Comparison of ENCODE assay signal across 14 mouse cellular contexts in genomic region chr5:107720511-107720910, GRCm38 (mm10). TPM values are rescaled to one million over a fixed set of nuclear protein-coding genes. Genes with fewer than 3 reads are reported as not detected.
DNase-seq lines count a peak whose midpoint lies in the region; ATAC-seq and TF ChIP-seq lines count a peak whose summit lies in the region.
"Had no signal": no experiment of that assay in that cellular context is flagged by ENCODE, and none has a peak within 500 bp of the region (broad histone marks: within the 10 kb centered on the region; RNA-seq: fewer than 3 reads in every experiment).

No protein-coding gene starts in this region.

- no peaks in the 10 kb centered on the region for H3K36me3 ChIP-seq in liver, embryonic 15.5 days (replicated peaks)
- no peaks in the 10 kb centered on the region; the same call in 1 of the 2 replicates for H3K36me3 ChIP-seq in liver, postnatal 0 days (replicated peaks; ENCODE audit: insufficient read depth, low read length)
- no peaks in the 10 kb centered on the region for H3K36me3 ChIP-seq in E14TG2a.4 (ENCODE audit: insufficient read depth, low read length)
- H3K36me3 ChIP-seq in limb, embryonic 14.5 days (ENCODE audit: control insufficient read depth, insufficient read depth, low read length) = no peaks in the 10 kb centered on the region
- H3K36me3 ChIP-seq in forebrain, embryonic 13.5 days (ENCODE audit: poor library complexity, severe bottlenecking) = no peaks in the 10 kb centered on the region
- H3K36me3 ChIP-seq: limb, embryonic 12.5 days; neural tube, embryonic 13.5 days had no signal

- WGBS in liver, embryonic 15.5 days (ENCODE audit: insufficient replicate concordance) = 49% methylated on average over 5 of the region's 5 CpGs
- 55% methylated on average over 5 of the region's 5 CpGs for WGBS in liver, postnatal 0 days (ENCODE audit: insufficient replicate concordance)
- 7% methylated on average over 5 of the region's 5 CpGs for WGBS in limb, embryonic 14.5 days
- 4% methylated on average over 5 of the region's 5 CpGs for WGBS in forebrain, embryonic 13.5 days

- no peak for ATAC-seq in liver, embryonic 15.5 days (ENCODE audit: insufficient read depth)
- no peak for ATAC-seq in liver, postnatal 0 days
- ATAC-seq in limb, embryonic 14.5 days (ENCODE audit: low FRiP score, low read depth) = no peak
- ATAC-seq in forebrain, embryonic 13.5 days = no peak

- no peak overlapping the region for H3K27ac ChIP-seq in liver, embryonic 15.5 days (replicated peaks)
- H3K27ac ChIP-seq in liver, postnatal 0 days (ENCODE audit: low read depth) = no peak overlapping the region
- H3K27ac ChIP-seq in limb, embryonic 14.5 days (replicated peaks; ENCODE audit: low read depth, low read length) = no peak overlapping the region
- no peak overlapping the region for H3K27ac ChIP-seq in forebrain, embryonic 13.5 days
- H3K27ac ChIP-seq: limb, embryonic 12.5 days; neural tube, embryonic 13.5 days had no signal

- no peaks in the 10 kb centered on the region for H3K9me3 ChIP-seq in liver, embryonic 15.5 days (replicated peaks)
- H3K9me3 ChIP-seq in liver, postnatal 0 days (ENCODE audit: low read length) = no peaks in the 10 kb centered on the region
- peaks cover 20% of the 10 kb centered on the region for H3K9me3 ChIP-seq in E14TG2a.4 (ENCODE audit: low read length)
- no peaks in the 10 kb centered on the region for H3K9me3 ChIP-seq in limb, embryonic 14.5 days (ENCODE audit: control insufficient read depth, low read length)
- no peaks in the 10 kb centered on the region for H3K9me3 ChIP-seq in forebrain, embryonic 13.5 days (replicated peaks)
- H3K9me3 ChIP-seq: limb, embryonic 12.5 days; neural tube, embryonic 13.5 days had no signal

- H3K9ac ChIP-seq in liver, embryonic 15.5 days = no peak overlapping the region
- H3K9ac ChIP-seq in liver, postnatal 0 days (replicated peaks) = no peak overlapping the region
- no peak overlapping the region for H3K9ac ChIP-seq in limb, embryonic 14.5 days (ENCODE audit: low read depth, low read length, severe bottlenecking)
- H3K9ac ChIP-seq in forebrain, embryonic 13.5 days = no peak overlapping the region
- H3K9ac ChIP-seq: limb, embryonic 12.5 days; neural tube, embryonic 13.5 days had no signal

- H3K4me3 ChIP-seq in liver, embryonic 15.5 days (replicated peaks) = peak overlapping the region; percentile 36; the same call in 1 of the 2 replicates
- H3K4me3 ChIP-seq in liver, postnatal 0 days (ENCODE audit: low read depth, low read length) = no peak overlapping the region
- peak overlapping the region; percentile 66 for H3K4me3 ChIP-seq in E14TG2a.4 (replicated peaks; ENCODE audit: low read length)
- 0 out of 2 replicates have a peak overlapping the region, but pooled peaks have one; percentile 41 for H3K4me3 ChIP-seq in limb, embryonic 14.5 days (replicated peaks; ENCODE audit: low read length)
- H3K4me3 ChIP-seq in forebrain, embryonic 13.5 days = no peak overlapping the region; the same call in 1 of the 2 replicates
- H3K4me3 ChIP-seq: erythroblast, embryonic 14.5 days had no signal

- TF ChIP-seq POLR2A in limb, embryonic 14.5 days (IDR thresholded peaks at IDR 0.05; ENCODE audit: borderline replicate concordance, extremely low read depth, insufficient read depth, insufficient read length) = no peak

- peaks cover 38% of the 10 kb centered on the region for H3K4me1 ChIP-seq in liver, embryonic 15.5 days (replicated peaks)
- H3K4me1 ChIP-seq in liver, postnatal 0 days (ENCODE audit: insufficient read depth) = peaks cover 35% of the 10 kb centered on the region
- H3K4me1 ChIP-seq in E14TG2a.4 (replicated peaks; ENCODE audit: low read depth, low read length) = peaks cover 37% of the 10 kb centered on the region
- H3K4me1 ChIP-seq in limb, embryonic 14.5 days (ENCODE audit: control insufficient read depth, insufficient read depth, low read length) = peaks cover 26% of the 10 kb centered on the region
- H3K4me1 ChIP-seq in forebrain, embryonic 13.5 days = peaks cover 32% of the 10 kb centered on the region

- DNase-seq in embryo, embryonic 10.5 days (ENCODE audit: low spot score) = peak; percentile 31
- DNase-seq in embryo, embryonic 9.5 days (ENCODE audit: extremely low spot score) = no peak
- no peak for DNase-seq in liver, postnatal 0 days
- DNase-seq in limb, embryonic 14.5 days (ENCODE audit: low spot score) = no peak
- DNase-seq in right cerebral cortex, postnatal 10 days (ENCODE audit: low spot score in 2 of 2) = no peak
- DNase-seq: adrenal gland, postnatal 14 days; kidney, adult 9 months; right cerebral cortex, postnatal 14 days had no signal

- TF ChIP-seq CTCF in liver, postnatal 0 days (IDR thresholded peaks at IDR 0.05; ENCODE audit: low read depth) = no peak
- no peak for TF ChIP-seq CTCF in E14TG2a.4 (conservative IDR thresholded peaks at IDR 0.05; ENCODE audit: low read length)

- H3K4me2 ChIP-seq in liver, embryonic 15.5 days = no peak overlapping the region
- no peak overlapping the region for H3K4me2 ChIP-seq in liver, postnatal 0 days (ENCODE audit: low read depth, low read length)
- no peak overlapping the region for H3K4me2 ChIP-seq in limb, embryonic 14.5 days (replicated peaks; ENCODE audit: low read depth, low read length, severe bottlenecking)
- no peak overlapping the region for H3K4me2 ChIP-seq in forebrain, embryonic 13.5 days

- H3K27me3 ChIP-seq in liver, embryonic 15.5 days = peaks cover 91% of the 10 kb centered on the region
- H3K27me3 ChIP-seq in liver, postnatal 0 days (ENCODE audit: insufficient read depth, low read length) = peaks cover 81% of the 10 kb centered on the region
- H3K27me3 ChIP-seq in E14TG2a.4 (ENCODE audit: insufficient read depth, low read length) = peaks cover 82% of the 10 kb centered on the region
- peaks cover 90% of the 10 kb centered on the region for H3K27me3 ChIP-seq in limb, embryonic 14.5 days (ENCODE audit: control insufficient read depth, insufficient read depth, low read length)
- H3K27me3 ChIP-seq in forebrain, embryonic 13.5 days = peaks cover 94% of the 10 kb centered on the region

- no peak for TF ChIP-seq EP300 in liver, postnatal 0 days (IDR thresholded peaks at IDR 0.05; ENCODE audit: low read depth)

RNA-seq across cellular contexts. Expression of gene Gfi1, which starts 5.3 kb away (rescaled TPM):
- polyA plus RNA-seq in liver, embryonic 15.5 days (2015; fragmentation: Nextera tagmentation; extraction: Ambion mirVana) = 1.6 and 2.1 TPM in 2 replicates
- polyA plus RNA-seq in liver, postnatal 0 days (2015; fragmentation: Nextera tagmentation; extraction: Ambion mirVana) = 1.3 and 1.4 TPM in 2 replicates
- 1.6 and 1.9 TPM in 2 replicates for polyA plus RNA-seq in limb, embryonic 14.5 days (2012; rRNA removed)
- 0.40 and 0.55 TPM in 2 replicates for polyA plus RNA-seq in limb, embryonic 14.5 days (2014; fragmentation: Nextera tagmentation; extraction: Ambion mirVana)
- not detected in 2 replicates for polyA plus RNA-seq in forebrain, embryonic 13.5 days (2015; fragmentation: Nextera tagmentation; extraction: Ambion mirVana)
- polyA plus RNA-seq: limb, embryonic 12.5 days had no signal

Comparison
In these comparisons a context has a peak if more than half of its experiments do, and no peak if none do; other contexts are left out.
1. H3K4me3 ChIP-seq: peak in liver, embryonic 15.5 days (single experiment), E14TG2a.4 (single experiment) and limb, embryonic 14.5 days (single experiment); none in liver, postnatal 0 days (single experiment) and forebrain, embryonic 13.5 days (single experiment).